Mouse (Mus musculus) limb, embryonic 14.5 days (tissue): ENCODE results near the gene Ubp1. TPM values are rescaled to one million over a fixed set of nuclear protein-coding genes. Genes with fewer than 3 reads are reported as not detected.

Experiments
- ATAC-seq: fragments of 200-750 bp; cut with Nextera tagmentation; 2 replicates; pipeline ENCODE4 v1.8.0; 2017; ENCODE audit warnings: low read depth, moderate number of reproducible peaks, moderate TSS enrichment; ENCODE audit not compliant: low FRiP score
- DNase-seq: peaks from one replicate; pipeline ENCODE4 v3.0.0-alpha.2; 2015; ENCODE audit warnings: low spot score
- H3K27ac ChIP-seq: fragments of 300-500 bp; sonication (generic); replicated peaks from 2 replicates; pipeline ENCODE4 v1.5.1; 2014; ENCODE audit warnings: low read depth, mild to moderate bottlenecking, low read length, moderate library complexity, mixed read lengths
- H3K27me3 ChIP-seq: fragments of 300-500 bp; sonication (generic); 2 replicates; pipeline ENCODE4 v1.6.1; 2014; ENCODE audit warnings: low read length, mixed read lengths; ENCODE audit not compliant: control insufficient read depth, insufficient read depth
- H3K36me3 ChIP-seq: fragments of 300-500 bp; sonication (generic); 2 replicates; pipeline ENCODE4 v1.6.1; 2014; ENCODE audit warnings: mild to moderate bottlenecking, low read length, moderate library complexity, mixed read lengths; ENCODE audit not compliant: control insufficient read depth, insufficient read depth
- H3K4me1 ChIP-seq: fragments of 300-500 bp; sonication (generic); 2 replicates; pipeline ENCODE4 v1.6.1; 2014; ENCODE audit warnings: antibody characterized with exemption, low read length, mixed read lengths; ENCODE audit not compliant: control insufficient read depth, insufficient read depth
- H3K4me2 ChIP-seq: fragments of 300-500 bp; sonication (generic); replicated peaks from 2 replicates; pipeline ENCODE4 v1.6.1; 2014; ENCODE audit warnings: low read depth, mild to moderate bottlenecking, low read length, moderate library complexity; ENCODE audit not compliant: severe bottlenecking
- H3K4me3 ChIP-seq: fragments of 300-500 bp; sonication (generic); replicated peaks from 2 replicates; pipeline ENCODE4 v1.5.1; 2014; ENCODE audit warnings: low read length
- H3K9ac ChIP-seq: fragments of 300-500 bp; sonication (generic); 2 replicates; pipeline ENCODE4 v1.6.1; 2014; ENCODE audit warnings: mild to moderate bottlenecking, low read depth, low read length, moderate library complexity; ENCODE audit not compliant: severe bottlenecking
- H3K9me3 ChIP-seq: fragments of 300-500 bp; sonication (generic); 2 replicates; pipeline ENCODE4 v1.6.1; 2016; ENCODE audit warnings: low read length; ENCODE audit not compliant: control insufficient read depth
- POLR2A ChIP-seq: fragments of 200-500 bp; IDR thresholded peaks from 2 replicates; pipeline ENCODE4 v1.8.0; 2012; ENCODE audit warnings: inconsistent platforms, mild to moderate bottlenecking, moderate library complexity, borderline replicate concordance; ENCODE audit not compliant: insufficient read depth, insufficient read length; ENCODE audit errors: extremely low read depth
- WGBS: fragments of 180-500 bp; shearing (Covaris S2); extraction: QIAGEN DNeasy Blood & Tissue Kit; methylation state at CpG from one replicate; pipeline ENCODE4 v1.1.7; 2014; 5-methylcytosine and 5-hydroxymethylcytosine counted together
- polyA plus RNA-seq, 2 experiments: library from polyadenylated mRNA; depleted of rRNA in 1 of 2; stranded (reverse) in 1 of 2; unstranded in 1 of 2; fragments of >200 nt; fragmentation: Nextera tagmentation in 1 of 2; extraction: Ambion mirVana in 1 of 2; gene quantifications; 2 replicates each; pipeline versions ENCODE4 v1.2.1 to v1.2.3; 2012 to 2014

Ubp1 gene
- polyA plus RNA-seq, 2 experiments, result 42.0 to 159 TPM

DNA sequence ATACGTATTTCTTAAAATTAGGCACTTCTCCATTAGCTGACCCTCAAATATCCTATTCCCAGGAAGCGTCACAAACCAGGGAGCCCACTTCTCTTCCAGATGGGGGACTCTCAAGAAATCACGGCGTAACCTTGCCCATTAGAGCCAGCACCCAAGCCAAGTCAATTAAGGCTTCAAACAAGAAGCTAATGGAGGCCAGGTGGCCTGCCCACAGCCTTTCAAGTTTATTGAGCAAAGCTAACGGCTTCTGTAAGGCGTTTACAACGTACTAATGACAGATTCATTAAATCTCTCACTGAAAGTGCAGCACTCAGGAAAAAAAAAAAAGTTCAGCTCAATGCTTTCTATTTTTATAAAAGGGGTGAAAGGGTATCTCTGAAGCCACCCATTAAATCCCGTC lies 95.1 kb downstream of the Ubp1 start:
- WGBS, result 2% methylated on average over 8 of the region's 8 CpGs
- H3K36me3 ChIP-seq, result no peaks in the 10 kb centered on the region
- H3K4me2 ChIP-seq, result peak overlapping the region; percentile 99
- H3K4me3 ChIP-seq, result peak overlapping the region; percentile 61
- 0 out of 2 replicates have a peak overlapping the region, but pooled peaks have one; percentile 59 for H3K9ac ChIP-seq
- ATAC-seq (no peak), DNase-seq (no peak)
- H3K9me3 ChIP-seq, result no peaks in the 10 kb centered on the region
- no peak for TF ChIP-seq POLR2A
- peaks cover 11% of the 10 kb centered on the region for H3K4me1 ChIP-seq
- no peak overlapping the region for H3K27ac ChIP-seq
- 0 out of 2 replicates have a peak, but pooled peaks cover 5% of the 10 kb centered on the region for H3K27me3 ChIP-seq

DNA sequence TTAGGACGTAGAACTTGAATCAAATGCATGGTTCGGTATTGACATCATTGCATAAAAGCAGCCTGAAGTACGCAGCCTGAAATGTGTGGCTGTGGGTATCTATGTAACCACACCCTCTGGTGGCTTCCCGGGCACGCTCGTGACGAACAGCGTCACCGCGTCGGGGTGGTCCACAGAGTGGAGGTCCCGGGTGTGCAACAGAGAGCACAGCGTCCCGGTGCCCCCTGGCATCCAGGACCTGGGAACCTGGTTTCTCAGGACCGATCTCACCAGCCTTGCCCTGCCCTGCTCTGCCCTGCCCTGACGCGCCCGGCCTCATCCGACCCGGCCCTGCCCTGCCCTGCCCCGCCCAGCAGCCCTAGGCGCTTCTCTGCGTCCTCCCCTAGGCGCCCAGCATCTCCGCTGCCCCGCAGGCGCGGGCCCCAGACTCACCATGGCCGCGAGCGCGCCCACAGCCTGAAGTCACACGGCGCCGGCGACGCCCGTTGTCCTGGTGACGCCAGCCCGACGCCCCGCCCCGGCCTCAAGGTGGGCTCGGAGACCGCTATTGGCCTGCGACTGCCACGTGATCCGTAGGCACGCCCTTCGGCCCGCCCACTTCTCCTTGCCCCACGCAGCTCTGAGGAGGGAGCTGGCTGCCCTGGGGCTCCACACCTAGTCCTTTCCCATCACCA lies 95.7 kb downstream of the Ubp1 start:
- peak; percentile 71 for DNase-seq
- no peaks in the 10 kb centered on the region for H3K9me3 ChIP-seq
- no peak for TF ChIP-seq POLR2A
- ATAC-seq, result peak; percentile 89
- peak overlapping the region; percentile 61 for H3K4me3 ChIP-seq
- under 1% methylated on average over 37 of the region's 52 CpGs for WGBS
- H3K27me3 ChIP-seq, result 0 out of 2 replicates have a peak, but pooled peaks cover 5% of the 10 kb centered on the region
- peaks cover 11% of the 10 kb centered on the region for H3K4me1 ChIP-seq
- no peaks in the 10 kb centered on the region for H3K36me3 ChIP-seq
- no peak overlapping the region for H3K27ac ChIP-seq
- H3K4me2 ChIP-seq, result peak overlapping the region; percentile 99
- peak overlapping the region; percentile 59 for H3K9ac ChIP-seq

Other genes with a start within 250 kb of the Ubp1 start
- 74.4 and 74.5 TPM in 2 replicates for gene Pdcd6ip, start 222.7 kb upstream of the Ubp1 start, polyA plus RNA-seq (2012; rRNA removed)
- 64.0 and 70.2 TPM in 2 replicates for gene Pdcd6ip, start 222.7 kb upstream of the Ubp1 start, polyA plus RNA-seq (2014; fragmentation: Nextera tagmentation; extraction: Ambion mirVana)
- gene Clasp2, start 189.5 kb upstream of the Ubp1 start, polyA plus RNA-seq (2012; rRNA removed), result 18.7 and 18.8 TPM in 2 replicates
- 21.4 and 23.3 TPM in 2 replicates for gene Clasp2, start 189.5 kb upstream of the Ubp1 start, polyA plus RNA-seq (2014; fragmentation: Nextera tagmentation; extraction: Ambion mirVana)
- gene Fbxl2, start 115.3 kb downstream of the Ubp1 start, polyA plus RNA-seq (2012; rRNA removed), result 8.3 and 11.7 TPM in 2 replicates
- 4.2 and 4.6 TPM in 2 replicates for gene Fbxl2, start 115.3 kb downstream of the Ubp1 start, polyA plus RNA-seq (2014; fragmentation: Nextera tagmentation; extraction: Ambion mirVana)
- gene Susd5, start 126.2 kb downstream of the Ubp1 start, polyA plus RNA-seq (2012; rRNA removed), result 29.8 and 34.5 TPM in 2 replicates
- gene Susd5, start 126.2 kb downstream of the Ubp1 start, polyA plus RNA-seq (2014; fragmentation: Nextera tagmentation; extraction: Ambion mirVana), result 15.7 and 16.8 TPM in 2 replicates